8 mouse cellular contexts compared by ENCODE assay signal in the genomic region with DNA sequence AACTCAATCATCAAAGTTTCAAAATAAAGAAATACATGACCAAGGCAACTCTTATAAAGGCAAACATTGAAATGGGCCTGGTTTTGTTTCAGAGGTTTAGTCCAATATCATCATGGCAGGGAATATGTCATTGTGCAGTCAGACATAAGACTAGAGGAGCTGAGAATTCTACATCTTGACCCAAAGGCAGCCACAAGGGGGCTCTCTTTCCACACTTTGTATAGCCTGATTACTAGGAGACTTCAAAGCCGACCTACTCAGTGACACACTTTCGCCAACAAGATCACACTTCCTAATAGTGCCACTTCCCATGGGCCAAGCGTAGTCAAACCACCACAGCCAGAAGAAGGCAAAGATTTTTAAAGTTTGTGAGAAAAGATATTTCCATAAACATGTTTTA.
DNase-seq lines count a peak whose midpoint lies in the region; TF ChIP-seq lines count a peak whose summit lies in the region.

No protein-coding gene starts in this region.

- DNase-seq in adrenal gland, adult 18-20 months (ENCODE audit: low spot score in 2 of 2), result peak; percentile 5 to 22
- DNase-seq in adrenal gland, postnatal 4 days (ENCODE audit: low spot score in 2 of 2), result no peak
- peak; percentile 4 for DNase-seq in left cerebral cortex, adult 11 months (ENCODE audit: low spot score)
- DNase-seq in left cerebral cortex, adult 9 months (ENCODE audit: low spot score in 2 of 2), result no peak
- peak; percentile 41 for DNase-seq in brain, embryonic 14.5 days (ENCODE audit: low read depth)
- DNase-seq in kidney, postnatal 10 days, result peak; percentile 41
- DNase-seq in thymus, adult 18-20 months, result peak; percentile 4
- no peak for DNase-seq in natural killer cell, adult 2 months (ENCODE audit: low spot score in 2 of 2)

- TF ChIP-seq POLR2A in brain, embryonic 14.5 days (IDR thresholded peaks at IDR 0.05; ENCODE audit: borderline replicate concordance, extremely low read depth, insufficient read depth, insufficient read length, poor library complexity, severe bottlenecking), result no peak

- TF ChIP-seq CTCF in brain, embryonic 14.5 days (IDR thresholded peaks at IDR 0.05; ENCODE audit: borderline replicate concordance, extremely low read depth, insufficient read depth, insufficient read length), result peak; percentile 27; the same call in 1 of the 2 replicates

Comparison
In these comparisons a context has a peak if more than half of its experiments do, and no peak if none do; other contexts are left out.
1. DNase-seq: peak in adrenal gland, adult 18-20 months (2 of 2), left cerebral cortex, adult 11 months (single experiment), brain, embryonic 14.5 days (single experiment), kidney, postnatal 10 days (single experiment) and thymus, adult 18-20 months (2 of 2); none in adrenal gland, postnatal 4 days (0 of 2), left cerebral cortex, adult 9 months (0 of 2) and natural killer cell, adult 2 months (0 of 2).